In genomic region chr3:69485756-69486155, GRCm38 (mm10) we compare ENCODE assay signal across 14 mouse cellular contexts.
DNase-seq lines count a peak whose midpoint lies in the region; ATAC-seq lines count a peak whose summit lies in the region.
"Had no signal": no experiment of that assay in that cellular context is flagged by ENCODE, and none has a peak within 500 bp of the region (broad histone marks: within the 10 kb centered on the region; RNA-seq: fewer than 3 reads in every experiment).

No protein-coding gene starts in this region.

- intact Hi-C loops in left cerebral cortex, postnatal 25 days (cut with DNase I): loop anchor here (5.0 kb wide), 1 partner anchor 112 kb away; the partner anchor contains the start of gene B3galnt1

- no peak overlapping the region for H3K4me2 ChIP-seq in forebrain, embryonic 13.5 days
- H3K4me2 ChIP-seq: hindbrain, embryonic 13.5 days had no signal

- DNase-seq in kidney, adult 9 months: peak; percentile 21
- DNase-seq in kidney, adult 18-20 months: no peak
- DNase-seq in Muller cell, postnatal 12 days (ENCODE audit: inconsistent ontology term): peak; percentile 74
- peak; percentile 31 for DNase-seq in adrenal gland, postnatal 25 days
- DNase-seq in kidney, postnatal 14 days: peak; percentile 32
- no peak for DNase-seq in left cerebral cortex, postnatal 25 days (ENCODE audit: low spot score in 2 of 2)
- DNase-seq: cerebellum, adult 8-10 months; forebrain, postnatal 0 days; gastrocnemius, postnatal 14 days; midbrain, embryonic 14.5 days; thymus, adult 2 months had no signal

- H3K4me3 ChIP-seq in forebrain, embryonic 13.5 days: no peak overlapping the region
- H3K4me3 ChIP-seq: hindbrain, embryonic 13.5 days; left cerebral cortex, adult 2 months had no signal

- no peak overlapping the region for H3K27ac ChIP-seq in forebrain, embryonic 13.5 days
- H3K27ac ChIP-seq: hindbrain, embryonic 13.5 days; left cerebral cortex, adult 2 months had no signal

- no peak for ATAC-seq in forebrain, embryonic 13.5 days
- ATAC-seq: forebrain, postnatal 0 days had no signal

- no peaks in the 10 kb centered on the region for H3K27me3 ChIP-seq in forebrain, embryonic 13.5 days
- H3K27me3 ChIP-seq: hindbrain, embryonic 13.5 days had no signal

- no peak overlapping the region for H3K9ac ChIP-seq in forebrain, embryonic 13.5 days
- H3K9ac ChIP-seq: forebrain, postnatal 0 days; hindbrain, embryonic 13.5 days had no signal

- H3K36me3 ChIP-seq in forebrain, embryonic 13.5 days (ENCODE audit: poor library complexity, severe bottlenecking): no peaks in the 10 kb centered on the region
- H3K36me3 ChIP-seq: hindbrain, embryonic 13.5 days had no signal

- 85% methylated on average over 2 of the region's 2 CpGs for WGBS in forebrain, embryonic 13.5 days

- peaks cover 17% of the 10 kb centered on the region for H3K4me1 ChIP-seq in forebrain, embryonic 13.5 days

- no peaks in the 10 kb centered on the region for H3K9me3 ChIP-seq in forebrain, embryonic 13.5 days (replicated peaks)
- H3K9me3 ChIP-seq: hindbrain, embryonic 13.5 days had no signal

Comparison
In these comparisons a context has a peak if more than half of its experiments do, and no peak if none do; other contexts are left out.
1. DNase-seq: peak in kidney, adult 9 months (single experiment), Muller cell, postnatal 12 days (single experiment), adrenal gland, postnatal 25 days (single experiment) and kidney, postnatal 14 days (single experiment); none in kidney, adult 18-20 months (single experiment) and left cerebral cortex, postnatal 25 days (0 of 2).